Mouse (Mus musculus) mouse trophoblast stem cell (cell line): ENCODE data around the gene Snrk.

Source experiments
- in situ Hi-C, 2 experiments: fragments of 300-500 bp; cut with MseI, MboI; formaldehyde crosslinking; loops; 2 replicates in 1 of 2; 3 replicates in 1 of 2; pipeline ENCODE4 v1.15.1; 2025

The Snrk gene

GRCm38 (mm10) chr9:122117112-122117616 lies at the start of gene Snrk:
Gene Snrk (plus strand): TSS chr9:122117266.
- in situ Hi-C loops, result no loop called here

DNA sequence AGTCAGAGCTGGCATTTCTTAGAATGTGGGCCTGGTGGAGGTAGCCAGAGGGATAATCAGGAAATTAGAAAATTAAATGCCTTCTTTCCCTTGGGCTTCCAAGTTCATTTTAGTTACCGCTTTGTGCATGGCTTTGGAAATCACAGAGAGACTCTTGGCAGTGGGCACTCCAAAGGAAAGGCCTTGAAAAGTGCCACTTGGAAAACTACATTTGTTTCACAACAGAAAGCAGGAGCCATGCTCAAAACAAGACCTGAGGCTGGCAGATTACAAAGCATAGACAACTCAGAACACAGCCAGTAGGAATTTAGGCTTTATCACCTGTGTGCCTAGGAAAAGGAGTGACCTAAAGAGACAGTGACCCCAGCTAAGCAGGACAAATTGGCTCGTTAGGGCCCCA lies 49.4 kb upstream of the Snrk start:
- in situ Hi-C loops, result no loop called here

GRCm38 (mm10) chr9:122069560-122070174 lies 47.4 kb upstream of the Snrk start:
- in situ Hi-C loops, result no loop called here

DNA sequence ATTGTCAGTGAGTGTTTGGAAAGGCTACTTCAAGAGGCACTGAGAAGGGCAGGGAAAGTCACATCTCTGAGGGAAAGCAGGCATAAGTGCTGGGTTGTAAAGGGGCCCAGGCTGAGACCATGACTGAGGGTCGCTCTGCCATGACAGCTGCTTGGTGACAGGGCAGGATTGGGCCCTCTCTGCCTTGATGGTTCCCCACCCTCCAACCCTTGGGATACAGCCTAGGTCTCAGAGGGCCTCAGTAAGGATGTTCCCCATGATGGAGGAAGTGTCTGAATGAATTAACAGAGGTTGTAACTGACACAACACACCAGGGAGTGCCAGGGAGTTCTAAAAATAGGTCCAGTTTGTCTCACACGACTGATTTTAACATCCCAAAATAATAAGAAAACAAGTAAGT lies 43.1 kb upstream of the Snrk start:
- in situ Hi-C loops, result no loop called here

DNA sequence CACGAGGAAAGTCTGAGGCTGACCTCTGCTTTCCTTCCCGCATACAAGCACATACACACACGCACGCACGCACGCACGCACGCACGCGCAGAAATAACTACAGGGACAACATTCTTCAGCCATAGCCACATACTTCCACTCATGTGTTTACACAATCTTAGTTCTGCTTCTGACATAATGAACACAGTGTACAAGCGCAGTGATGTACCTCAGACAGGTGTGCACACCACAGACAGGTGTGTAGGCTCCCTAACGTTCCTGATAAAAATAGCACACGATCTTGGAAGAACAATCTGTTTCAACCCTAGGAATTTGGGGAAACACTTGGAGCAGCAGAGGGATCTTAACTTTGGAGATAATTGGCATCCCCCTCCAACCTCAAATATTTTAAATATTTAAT lies 42.5 kb upstream of the Snrk start:
- in situ Hi-C loops, result no loop called here

DNA sequence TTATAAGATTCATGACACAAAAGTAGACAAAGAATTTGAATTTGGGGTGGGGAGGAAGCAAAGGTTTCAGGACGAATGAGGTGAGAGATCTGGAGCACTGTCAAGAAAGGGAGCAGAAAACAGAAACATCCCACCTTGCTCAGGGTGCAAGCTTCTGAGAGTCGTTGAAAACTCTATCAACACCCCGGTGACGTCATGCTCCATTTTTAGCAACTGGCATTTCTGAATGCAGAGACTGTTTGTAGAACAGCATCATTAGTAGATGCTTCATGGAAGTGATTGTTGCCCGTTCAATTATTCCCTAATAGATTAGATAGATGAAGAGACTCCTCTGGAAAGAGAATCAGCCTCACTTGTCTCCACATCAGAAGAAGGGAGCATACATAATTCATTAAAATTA lies 38.6 kb upstream of the Snrk start:
- in situ Hi-C loops, result no loop called here

DNA sequence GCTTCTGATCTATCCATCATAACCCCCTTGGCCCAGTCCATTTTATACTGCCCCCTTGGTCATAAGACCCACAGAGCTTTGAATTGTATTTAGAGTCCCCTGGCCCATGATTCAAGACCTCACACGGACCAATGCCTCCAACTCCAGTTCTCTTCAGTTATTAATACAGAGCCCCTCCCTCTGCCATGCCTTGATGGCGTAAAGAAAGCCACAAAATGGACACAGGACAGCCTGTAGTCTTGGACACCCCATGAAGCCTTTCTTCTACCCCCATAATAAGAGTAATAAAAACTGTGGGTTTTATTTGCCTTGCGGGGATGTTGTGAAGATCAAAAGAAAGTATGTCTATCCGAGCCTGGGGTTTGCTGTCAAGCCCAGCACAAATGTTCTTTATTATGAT lies 33.4 kb upstream of the Snrk start:
- in situ Hi-C loops, result no loop called here

GRCm38 (mm10) chr9:122084175-122084574 lies 32.9 kb upstream of the Snrk start:
- in situ Hi-C loops, result no loop called here

GRCm38 (mm10) chr9:122084636-122085035 lies 32.4 kb upstream of the Snrk start:
- in situ Hi-C loops, result no loop called here

- in situ Hi-C loops, result no loop called here
Measured at GRCm38 (mm10) chr9:122085055-122085454, 32.0 kb upstream of the Snrk start.

- in situ Hi-C loops, result no loop called here
Measured at GRCm38 (mm10) chr9:122085550-122086205, 31.4 kb upstream of the Snrk start.

GRCm38 (mm10) chr9:122087086-122087485 lies 30.0 kb upstream of the Snrk start:
- in situ Hi-C loops, result no loop called here

- in situ Hi-C loops, result no loop called here
Measured at GRCm38 (mm10) chr9:122091171-122091570, 25.9 kb upstream of the Snrk start.

DNA sequence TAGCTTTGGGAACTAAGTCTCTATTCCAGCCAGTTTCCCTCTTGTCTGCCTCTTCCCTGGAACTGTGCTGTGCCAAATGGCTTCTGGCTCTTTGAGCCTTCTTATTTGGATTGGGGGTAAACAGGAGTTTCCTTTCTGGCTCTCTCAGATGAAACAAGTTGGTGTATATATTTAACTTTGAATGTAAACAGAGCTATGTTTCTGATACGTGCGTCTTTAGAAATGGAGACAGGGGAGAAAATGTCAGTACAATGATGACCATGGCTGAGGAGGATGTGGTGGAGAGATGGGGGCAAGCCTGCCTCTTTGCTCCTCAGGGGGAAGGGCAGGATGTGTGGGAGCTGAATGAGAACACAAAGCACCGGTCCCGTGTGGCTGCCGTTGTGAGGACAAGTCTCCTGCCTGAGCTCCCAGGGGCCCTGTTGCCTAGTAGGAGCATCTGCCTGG lies 25.3 kb upstream of the Snrk start:
- in situ Hi-C loops, result no loop called here

DNA sequence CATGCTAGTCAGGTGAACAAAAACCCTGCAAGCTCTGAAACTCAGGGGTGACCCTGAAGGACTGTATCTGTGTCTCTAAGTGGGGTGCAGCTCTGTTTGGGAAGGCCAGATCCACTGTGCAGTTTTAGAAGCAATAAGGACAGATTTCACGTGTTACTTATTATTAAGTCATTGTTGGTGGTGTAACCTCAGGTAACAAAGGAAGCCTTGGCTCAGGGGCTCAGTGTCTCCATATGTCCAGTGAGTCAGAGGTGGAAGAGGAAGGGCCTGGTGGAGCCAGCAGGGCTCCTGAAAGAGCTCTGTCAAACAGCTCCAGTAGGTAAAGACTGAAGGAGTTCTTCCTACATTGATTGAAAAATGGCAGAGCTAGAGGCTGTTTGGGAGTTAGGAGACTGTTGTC lies 22.9 kb upstream of the Snrk start:
- in situ Hi-C loops, result no loop called here

GRCm38 (mm10) chr9:122096822-122097511 lies 20.1 kb upstream of the Snrk start:
- in situ Hi-C loops, result no loop called here

DNA sequence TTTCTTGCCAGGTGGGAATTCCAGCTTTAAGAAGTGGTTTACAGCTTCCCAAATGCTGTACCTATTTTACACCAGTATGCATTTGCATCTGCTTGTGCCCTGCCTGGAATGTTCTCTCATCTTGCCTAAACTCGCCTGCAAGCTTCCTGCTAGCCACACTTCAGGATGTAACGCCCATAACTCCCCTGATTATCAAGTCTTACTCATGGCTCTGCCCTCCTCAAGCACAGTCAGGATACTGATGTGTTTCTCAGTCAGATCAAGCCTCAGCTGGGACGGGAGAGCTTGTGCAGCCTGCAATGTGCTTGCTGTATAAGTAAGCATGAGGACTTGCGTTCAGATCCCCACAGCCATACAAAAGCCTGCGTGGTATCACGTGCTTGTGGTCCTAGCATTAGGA lies 19.5 kb upstream of the Snrk start:
- in situ Hi-C loops, result no loop called here

DNA sequence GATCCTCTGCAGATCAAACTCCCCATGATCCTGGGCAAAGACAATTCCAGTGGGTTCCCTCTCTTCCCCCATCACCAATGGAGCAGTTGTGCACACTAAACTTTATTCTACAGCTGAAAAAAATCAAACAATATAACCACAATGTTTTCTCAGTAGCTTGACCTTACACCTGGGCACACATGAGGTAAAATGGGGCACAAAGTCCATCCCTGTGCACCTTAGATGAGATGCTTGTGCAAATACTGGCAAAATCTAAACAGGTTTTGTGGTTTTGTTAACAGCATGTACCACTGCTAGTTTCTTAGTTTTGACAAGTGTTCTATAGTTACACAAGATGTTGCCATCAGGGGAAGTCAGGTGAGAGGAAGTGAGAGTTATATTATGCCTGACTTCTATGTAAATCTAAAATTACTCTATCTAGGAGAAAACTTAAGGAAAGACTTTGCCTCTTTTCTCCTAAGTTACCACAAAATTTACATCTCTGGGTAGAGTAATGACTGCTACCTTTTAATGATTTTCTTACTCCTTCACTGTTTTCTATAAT lies 16.4 kb upstream of the Snrk start:
- in situ Hi-C loops, result no loop called here

- in situ Hi-C loops, result no loop called here
Measured at GRCm38 (mm10) chr9:122101196-122101595, 15.9 kb upstream of the Snrk start.

DNA sequence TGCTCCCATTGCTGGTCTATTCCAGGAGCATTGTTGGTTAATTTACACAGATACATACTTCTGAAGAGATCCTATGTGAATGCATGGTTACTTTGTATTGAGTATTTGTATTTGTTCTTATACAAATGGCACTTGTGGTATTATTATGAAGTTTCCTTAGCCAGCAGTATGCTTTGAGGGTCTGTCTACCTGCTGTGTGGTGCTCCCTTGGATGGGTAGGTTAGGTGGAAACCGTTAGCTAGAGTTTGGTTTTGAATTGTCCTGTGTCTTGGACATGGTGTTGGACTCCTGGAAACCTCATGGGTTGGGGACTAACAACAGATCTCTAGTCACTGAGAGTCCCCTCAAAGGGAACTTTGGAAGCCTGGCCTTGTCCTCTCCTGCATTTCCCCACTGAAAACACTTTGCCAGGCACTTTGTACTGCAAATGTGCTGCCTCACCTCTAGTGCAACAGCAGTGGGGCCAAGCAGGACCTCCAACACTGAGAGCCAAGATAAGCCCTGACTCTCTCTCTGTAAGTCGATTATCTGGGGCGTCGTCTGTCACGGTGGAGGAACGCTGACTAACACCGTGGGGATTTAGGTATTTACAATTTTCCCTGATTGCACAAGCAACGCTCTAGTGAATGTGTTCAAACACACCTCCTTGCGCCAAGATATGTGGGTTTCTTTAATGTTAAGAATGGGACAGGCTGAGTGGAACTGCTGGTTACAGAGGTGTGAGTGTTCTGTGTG lies 13.3 kb upstream of the Snrk start:
- in situ Hi-C loops, result no loop called here

DNA sequence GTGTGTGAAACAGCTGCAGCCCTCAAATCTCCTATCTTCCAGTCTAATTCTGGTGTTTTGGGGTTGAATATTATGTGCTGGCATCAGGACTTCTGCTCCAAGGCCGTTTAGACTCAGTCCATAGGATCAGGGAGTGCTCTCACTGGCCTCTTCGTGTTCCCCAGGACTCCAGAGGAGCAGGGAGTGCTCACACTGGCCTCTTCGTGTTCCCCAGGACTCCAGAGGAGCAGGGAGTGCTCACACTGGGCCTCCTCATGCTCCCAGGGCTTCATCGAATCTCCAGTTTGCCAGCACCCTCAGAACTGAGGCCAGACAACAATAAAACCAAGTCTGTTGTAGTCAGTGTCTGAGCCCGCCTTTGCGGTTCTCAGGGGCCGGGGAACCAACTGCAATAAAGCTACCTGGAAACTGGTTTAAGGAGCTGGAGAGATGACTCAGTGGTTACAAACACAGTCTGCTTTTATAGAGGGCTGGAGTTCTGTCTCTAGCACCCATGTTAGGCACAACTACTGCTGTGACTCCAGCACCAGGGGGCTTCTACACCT lies 12.7 kb upstream of the Snrk start:
- in situ Hi-C loops, result no loop called here
